Mouse (Mus musculus) myocyte (in vitro differentiated cells): ENCODE measurements around the gene Ecsit. TPM values are rescaled to one million over a fixed set of nuclear protein-coding genes. Genes with fewer than 3 reads are reported as not detected.

Experiments
- H3K27me3 ChIP-seq: one replicate; pipeline ENCODE4 v1.6.1; 2011; ENCODE audit not compliant: control insufficient read depth, insufficient read depth, insufficient read length
- H3K36me3 ChIP-seq: one replicate; pipeline ENCODE4 v1.6.1; 2011; ENCODE audit not compliant: control insufficient read depth, insufficient read depth
- H3K4me2 ChIP-seq: one replicate; pipeline ENCODE4 v1.6.1; 2011; ENCODE audit warnings: low read depth, control low read depth
- H3K4me3 ChIP-seq: one replicate; pipeline ENCODE4 v1.5.1; 2011; ENCODE audit warnings: mild to moderate bottlenecking, control low read depth, moderate library complexity
- H3K79me2 ChIP-seq: one replicate; pipeline ENCODE4 v1.6.1; 2011; ENCODE audit not compliant: control insufficient read depth, insufficient read depth
- H3ac ChIP-seq: one replicate; pipeline ENCODE4 v1.6.1; 2011; ENCODE audit not compliant: control insufficient read depth, insufficient read length
- CEBPB ChIP-seq: IDR thresholded peaks from 2 replicates; pipeline ENCODE4 v1.6.1; 2011; ENCODE audit warnings: mild to moderate bottlenecking, moderate library complexity; ENCODE audit not compliant: poor library complexity, insufficient read depth, severe bottlenecking
- E2F4 ChIP-seq: IDR thresholded peaks from one replicate; pipeline ENCODE4 v1.6.1; 2011; ENCODE audit warnings: mild to moderate bottlenecking, control low read depth, moderate library complexity; ENCODE audit not compliant: insufficient read depth
- MAX ChIP-seq: IDR thresholded peaks from one replicate; pipeline ENCODE4 v1.6.1; 2011; ENCODE audit warnings: low read depth, mild to moderate bottlenecking, control low read depth
- MYOD1 ChIP-seq, 3 experiments: IDR thresholded peaks; one replicate each; pipeline ENCODE4 v1.6.1; 2011; ENCODE audit warnings: control low read depth in 2 of 3, low read depth in 2 of 3, mild to moderate bottlenecking in 2 of 3, moderate library complexity in 1 of 3; ENCODE audit not compliant: insufficient read length in 2 of 3, control insufficient read depth in 1 of 3
- MYOG ChIP-seq, 3 experiments: IDR thresholded peaks; one replicate each; pipeline ENCODE4 v1.6.1; 2011; ENCODE audit warnings: control low read depth in 2 of 3, low read depth in 2 of 3, mild to moderate bottlenecking in 2 of 3; ENCODE audit not compliant: insufficient read length in 2 of 3, control insufficient read depth in 1 of 3, insufficient read depth in 1 of 3
- POLR2A ChIP-seq: IDR thresholded peaks from one replicate; pipeline ENCODE4 v1.6.1; 2011; ENCODE audit warnings: low read depth, mild to moderate bottlenecking, control low read depth, moderate library complexity; ENCODE audit not compliant: insufficient read length
- POLR2AphosphoS2 ChIP-seq: IDR thresholded peaks from one replicate; pipeline ENCODE4 v1.6.1; 2011; ENCODE audit warnings: low read depth, control low read depth; ENCODE audit not compliant: insufficient read length
- REST ChIP-seq: IDR thresholded peaks from one replicate; pipeline ENCODE4 v1.6.1; 2011; ENCODE audit warnings: mild to moderate bottlenecking, control low read depth, moderate library complexity; ENCODE audit not compliant: insufficient read depth, insufficient read length
- SRF ChIP-seq: IDR thresholded peaks from one replicate; pipeline ENCODE4 v1.6.1; 2011; ENCODE audit warnings: low read depth; ENCODE audit not compliant: control insufficient read depth, insufficient read length
- TCF12 ChIP-seq: IDR thresholded peaks from one replicate; pipeline ENCODE4 v1.6.1; 2011; ENCODE audit warnings: mild to moderate bottlenecking, control low read depth; ENCODE audit not compliant: poor library complexity, insufficient read depth, severe bottlenecking
- TCF3 ChIP-seq: IDR thresholded peaks from one replicate; pipeline ENCODE4 v1.6.1; 2011; ENCODE audit warnings: low read depth, control low read depth; ENCODE audit not compliant: insufficient read length
- USF1 ChIP-seq: IDR thresholded peaks from one replicate; pipeline ENCODE4 v1.6.1; 2011; ENCODE audit warnings: low read depth, mild to moderate bottlenecking, control low read depth, moderate library complexity
- polyA plus RNA-seq: library from polyadenylated mRNA; unstranded; fragments of >200 nt; fragmentation: generic; extraction: Trizol; gene quantifications from one replicate; pipeline ENCODE4 v1.2.1, GENCODE M21; 2012; ENCODE audit warnings: missing spikeins

Gene Ecsit
- polyA plus RNA-seq, 1 experiment, result 37.0 TPM

GRCm38 (mm10) chr9:22047329-22047728, 37.9 kb downstream of the Ecsit start:
- Histone ChIP-seq H3K27me3 (peaks cover 49% of the 10 kb centered on the region), H3K4me3 (no peak overlapping the region), H3K4me2 (peak overlapping the region; percentile 27), H3ac (no peak overlapping the region), H3K36me3 (no peaks in the 10 kb centered on the region), H3K79me2 (no peaks in the 10 kb centered on the region)
- TF ChIP-seq MYOG (IDR thresholded peaks at IDR 0.05; ENCODE audit: control insufficient read depth in 1 of 3, insufficient read depth in 1 of 3, insufficient read length in 2 of 3, low read depth in 2 of 3) (no peak), CEBPB (no peak), USF1 (no peak), POLR2A (no peak), TCF3 (no peak), REST (no peak), TCF12 (no peak), MYOD1 (IDR thresholded peaks at IDR 0.05; ENCODE audit: control insufficient read depth in 1 of 3, insufficient read length in 2 of 3, low read depth in 2 of 3) (no peak), POLR2AphosphoS2 (no peak)

GRCm38 (mm10) chr9:22041832-22042231, 43.4 kb downstream of the Ecsit start:
- Histone ChIP-seq H3K36me3 (no peaks in the 10 kb centered on the region), H3K4me3 (no peak overlapping the region), H3K27me3 (peaks cover 22% of the 10 kb centered on the region), H3K79me2 (no peaks in the 10 kb centered on the region), H3K4me2 (no peak overlapping the region), H3ac (no peak overlapping the region)
- TF ChIP-seq POLR2AphosphoS2, result no peak
- no peak for TF ChIP-seq E2F4
- no peak for TF ChIP-seq POLR2A
- TF ChIP-seq SRF, result no peak
- no peak for TF ChIP-seq CEBPB

- TF ChIP-seq E2F4 (no peak), MAX (no peak), REST (no peak), MYOG (IDR thresholded peaks at IDR 0.05; ENCODE audit: control insufficient read depth in 1 of 3, insufficient read depth in 1 of 3, insufficient read length in 2 of 3, low read depth in 2 of 3) (no peak), POLR2A (no peak), CEBPB (no peak), MYOD1 (IDR thresholded peaks at IDR 0.05; ENCODE audit: control insufficient read depth in 1 of 3, insufficient read length in 2 of 3, low read depth in 2 of 3) (no peak), USF1 (no peak), SRF (no peak), TCF12 (no peak), TCF3 (no peak), POLR2AphosphoS2 (no peak)
- Histone ChIP-seq H3K27me3 (peaks cover 39% of the 10 kb centered on the region), H3K4me2 (no peak overlapping the region), H3K36me3 (no peaks in the 10 kb centered on the region), H3K4me3 (no peak overlapping the region), H3K79me2 (no peaks in the 10 kb centered on the region), H3ac (no peak overlapping the region)
Measured at GRCm38 (mm10) chr9:22037826-22038225, 47.4 kb downstream of the Ecsit start.

- Histone ChIP-seq H3K4me3 (no peak overlapping the region), H3K4me2 (no peak overlapping the region)
- TF ChIP-seq MAX, result no peak
- no peak for TF ChIP-seq MYOD1 (IDR thresholded peaks at IDR 0.05; ENCODE audit: control insufficient read depth in 1 of 3, insufficient read length in 2 of 3, low read depth in 2 of 3)
- no peak for TF ChIP-seq USF1
- no peak for TF ChIP-seq MYOG (IDR thresholded peaks at IDR 0.05; ENCODE audit: control insufficient read depth in 1 of 3, insufficient read depth in 1 of 3, insufficient read length in 2 of 3, low read depth in 2 of 3)
- TF ChIP-seq TCF3, result no peak
- no peak for TF ChIP-seq POLR2A
- TF ChIP-seq REST, result no peak
- no peak for TF ChIP-seq SRF
- TF ChIP-seq E2F4, result no peak
- no peak for TF ChIP-seq CEBPB
- TF ChIP-seq TCF12, result no peak
- TF ChIP-seq POLR2AphosphoS2, result no peak
Measured at GRCm38 (mm10) chr9:22035300-22036044, 49.8 kb downstream of the Ecsit start.

GRCm38 (mm10) chr9:22030386-22030785, 54.9 kb downstream of the Ecsit start:
- no peak for TF ChIP-seq USF1
- TF ChIP-seq MYOG (IDR thresholded peaks at IDR 0.05; ENCODE audit: control insufficient read depth in 1 of 3, insufficient read depth in 1 of 3, insufficient read length in 2 of 3, low read depth in 2 of 3), result no peak
- no peak for TF ChIP-seq POLR2A
- TF ChIP-seq REST, result no peak
- no peak for TF ChIP-seq TCF12
- no peak for TF ChIP-seq SRF
- TF ChIP-seq CEBPB, result no peak
- no peak for TF ChIP-seq MYOD1 (IDR thresholded peaks at IDR 0.05; ENCODE audit: control insufficient read depth in 1 of 3, insufficient read length in 2 of 3, low read depth in 2 of 3)
- no peak for TF ChIP-seq MAX
- TF ChIP-seq TCF3, result no peak
- TF ChIP-seq E2F4, result no peak
- no peak for TF ChIP-seq POLR2AphosphoS2
- no peak overlapping the region for H3K4me2 ChIP-seq
- no peak overlapping the region for H3K4me3 ChIP-seq
- H3K79me2 ChIP-seq, result no peaks in the 10 kb centered on the region
- H3K36me3 ChIP-seq, result no peaks in the 10 kb centered on the region
- no peak overlapping the region for H3ac ChIP-seq
- peaks cover 46% of the 10 kb centered on the region for H3K27me3 ChIP-seq

More at GRCm38 (mm10) chr9:22035300-22036044, 49.8 kb downstream of the Ecsit start:
- Histone ChIP-seq H3ac (no peak overlapping the region), H3K79me2 (no peaks in the 10 kb centered on the region), H3K27me3 (peaks cover 53% of the 10 kb centered on the region), H3K36me3 (no peaks in the 10 kb centered on the region)
